Mouse (Mus musculus): ENCODE results near the gene Cyp26c1. TPM values are rescaled to one million over a fixed set of nuclear protein-coding genes. Genes with fewer than 3 reads are reported as not detected.

Cyp26c1 gene
- polyA plus RNA-seq, 1 experiment from 2014 or later: not detected

- Histone ChIP-seq H3K4me3 (ENCODE audit: low read depth, low read length) (no peak overlapping the region), H3K4me1 (ENCODE audit: control insufficient read depth, insufficient read depth, low read length) (no peaks in the 10 kb centered on the region), H3K4me2 (ENCODE audit: low read depth) (no peak overlapping the region), H3K9me3 (ENCODE audit: control insufficient read depth, low read length) (no peaks in the 10 kb centered on the region), H3K9ac (ENCODE audit: low read length) (no peak overlapping the region), H3K27me3 (ENCODE audit: control insufficient read depth, insufficient read depth, low read length) (no peaks in the 10 kb centered on the region), H3K27ac (ENCODE audit: low read depth, low read length) (no peak overlapping the region), H3K36me3 (ENCODE audit: control insufficient read depth, insufficient read depth, low read length) (no peaks in the 10 kb centered on the region)
- ATAC-seq (ENCODE audit: insufficient read depth, low FRiP score, low TSS enrichment) (no peak), DNase-seq (ENCODE audit: low spot score) (no peak)
- 21% methylated on average over 7 of the region's 7 CpGs for WGBS
Observed at GRCm38 (mm10) chr19:37740043-37740442, 54.7 kb downstream of the Cyp26c1 start.

Other genes with a start within 250 kb of the Cyp26c1 start
- 11.8 and 12.6 TPM in 2 replicates for gene Exoc6, start 135.2 kb upstream of the Cyp26c1 start, polyA plus RNA-seq (2014; fragmentation: Nextera tagmentation; extraction: Ambion mirVana)
- gene Cyp26a1, start 12.2 kb downstream of the Cyp26c1 start, polyA plus RNA-seq (2014; fragmentation: Nextera tagmentation; extraction: Ambion mirVana): 2.3 and 4.0 TPM in 2 replicates